Mouse (Mus musculus): ENCODE results near the gene Fhit. TPM values are rescaled to one million over a fixed set of nuclear protein-coding genes. Genes with fewer than 3 reads are reported as not detected.

Gene Fhit
- 2.1 and 4.1 TPM in 2 replicates for polyA plus RNA-seq (2012; rRNA removed)

GRCm38 (mm10) chr14:11161751-11162231 is at the start of gene Fhit:
Gene Fhit, minus strand, starts transcription at chr14:11162035.

Other genes starting within 250 kb of the Fhit start
- 0.15 and 0.24 TPM in 2 replicates for gene Gm3839, start 194.7 kb upstream of the Fhit start, polyA plus RNA-seq (2012; rRNA removed)

Measured in colon, adult 2 months (tissue).